Mouse (Mus musculus) heart, postnatal 36 days (tissue): ENCODE results near the gene Klhl24. TPM values are rescaled to one million over a fixed set of nuclear protein-coding genes. Genes with fewer than 3 reads are reported as not detected.
A peak's percentile ranks its signal among the peaks of the same experiment; 100 is the strongest.

Source experiments
- DNase-seq, 2 experiments: peaks; one replicate each; pipeline ENCODE4 v3.0.0; 2021 to 2022
- intact Hi-C: fragments of 180-260 bp; cut with DNase I; formaldehyde crosslinking; loops from one replicate; pipeline ENCODE4 v1.15.1; 2025
- total RNA-seq, 2 experiments: library from RNA; stranded (reverse); gene quantifications; 2 replicates each; pipeline ENCODE4 v1.2.3; 2021

The Klhl24 gene
- total RNA-seq, 2 experiments from 2014 or later: 344 to 350 TPM

GRCm38 (mm10) chr16:20130397-20130796, 33.1 kb downstream of the Klhl24 start:
- intact Hi-C loops: no loop called here
- DNase-seq: no peak

DNA sequence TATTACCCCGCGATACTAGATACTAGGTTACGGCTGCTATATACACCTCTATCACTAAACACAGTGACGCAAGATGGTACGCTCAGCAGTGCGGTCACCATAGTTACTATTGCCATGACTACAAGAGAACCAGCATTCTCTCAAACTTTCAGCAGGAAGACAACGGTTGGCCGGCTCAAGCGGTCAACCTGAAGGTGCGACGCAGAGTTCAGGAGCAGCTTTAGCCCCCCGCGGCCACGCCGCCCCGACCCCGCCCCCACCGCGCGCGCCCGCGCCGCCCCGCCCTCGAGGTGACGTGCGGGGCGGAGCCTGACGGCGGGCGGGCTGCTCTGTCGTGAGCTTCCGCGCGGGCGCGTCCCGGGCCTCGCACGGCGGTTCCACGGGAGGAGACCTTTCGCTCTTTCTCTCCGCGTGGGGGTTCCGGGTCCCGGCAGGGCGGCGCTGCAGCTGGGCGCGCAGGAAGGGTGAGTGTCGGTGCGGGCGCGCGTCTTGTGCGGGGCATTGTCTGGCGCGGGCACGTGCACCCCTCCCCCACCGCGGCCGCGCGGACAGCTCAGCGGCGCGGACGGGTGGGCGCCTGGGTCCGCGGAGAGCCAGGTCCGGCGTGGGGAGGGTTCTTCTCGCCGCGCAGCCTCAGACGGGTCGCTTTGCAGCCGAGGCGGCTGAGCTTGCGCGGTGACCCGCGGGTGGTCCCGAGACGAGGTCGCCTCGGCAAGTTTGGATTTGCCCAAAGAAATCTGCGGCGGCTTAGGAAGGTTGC, 43.6 kb downstream of the Klhl24 start, which contains the start of gene Yeats2:
TSS of gene Yeats2 (plus strand) at position 292 of the 760 bp plus-strand sequence.
- DNase-seq: peak; percentile 81 to 89
- intact Hi-C loops: loop anchor here (5.0 kb wide), 1 partner anchor 44 kb away; the partner anchor contains the start of gene Klhl24

DNA sequence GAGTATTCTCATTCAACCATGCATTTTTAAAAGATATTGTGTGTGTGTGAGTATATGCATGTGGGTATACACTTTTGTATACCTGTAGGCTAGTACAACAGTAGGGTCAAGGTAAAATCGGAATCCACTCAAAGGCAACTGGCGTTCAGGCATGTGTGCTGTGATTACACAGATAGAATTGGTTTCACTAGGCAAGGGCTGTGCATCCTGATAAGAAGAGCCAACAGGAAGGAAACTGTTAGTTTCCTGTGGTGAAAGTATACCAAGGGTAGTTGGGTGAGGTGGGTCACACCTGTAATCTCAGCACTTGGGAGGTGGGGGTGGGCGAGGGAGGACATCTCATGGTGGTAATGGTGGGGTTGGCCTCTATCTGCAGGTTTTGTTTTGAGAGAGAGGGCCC, 47.2 kb downstream of the Klhl24 start:
- no peak for DNase-seq
- intact Hi-C loops: loop anchor here (5.0 kb wide), 1 partner anchor 47 kb away; the partner anchor contains the start of gene Klhl24

- DNase-seq: no peak
- intact Hi-C loops: no loop called here
These were observed 54.6 kb downstream of the Klhl24 start for GRCm38 (mm10) chr16:20151991-20152390.

DNA sequence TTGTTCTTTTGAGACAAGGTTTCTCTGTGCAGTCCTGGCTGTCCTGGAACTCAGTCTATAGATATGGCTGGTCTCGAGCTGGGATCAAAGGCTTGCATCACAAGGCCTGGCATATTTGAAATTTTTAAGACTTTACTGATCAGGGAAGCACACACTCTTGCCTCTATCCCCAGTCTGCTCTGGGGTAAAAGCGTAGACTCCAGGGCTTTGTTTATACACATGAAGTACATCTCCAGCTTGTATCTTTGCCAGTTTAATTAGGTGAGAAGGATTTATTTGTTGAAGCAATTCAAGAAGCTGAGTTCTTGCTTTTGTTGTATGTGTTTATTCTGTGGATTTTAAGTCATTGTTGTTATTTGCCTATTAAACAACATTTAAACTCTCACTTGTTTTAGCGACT, 56.4 kb downstream of the Klhl24 start:
- intact Hi-C loops: no loop called here
- DNase-seq: no peak

DNA sequence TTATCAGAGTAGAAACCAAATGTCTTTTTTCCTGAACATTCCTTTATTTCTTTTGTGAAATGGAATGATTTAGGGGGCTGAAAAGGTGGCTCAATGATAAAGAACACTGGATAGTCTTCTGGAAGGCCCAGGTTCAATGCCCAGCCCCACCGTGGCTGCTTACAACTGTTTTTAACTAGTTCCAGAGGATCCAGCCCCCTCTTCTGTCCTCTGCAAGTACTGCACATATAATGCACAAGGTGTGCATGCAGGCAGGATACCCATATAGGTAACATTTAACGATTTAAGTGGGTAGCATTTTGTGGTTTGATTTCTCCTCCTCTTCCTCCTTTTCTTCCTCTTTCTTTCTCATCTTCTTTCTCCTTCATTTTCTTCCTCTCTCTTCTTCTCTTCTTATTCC, 62.8 kb downstream of the Klhl24 start:
- DNase-seq: no peak
- intact Hi-C loops: no loop called here

GRCm38 (mm10) chr16:20169071-20169470, 71.7 kb downstream of the Klhl24 start:
- no peak for DNase-seq
- intact Hi-C loops: no loop called here

GRCm38 (mm10) chr16:20169471-20170106, 72.2 kb downstream of the Klhl24 start:
- peak in 1 of 2 experiments; percentile 5 for DNase-seq
- intact Hi-C loops: no loop called here

Other genes starting within 250 kb of the Klhl24 start
- gene Klhl6, start 114.5 kb upstream of the Klhl24 start, total RNA-seq: 1 to 10 TPM; 5.3 to 6.3 TPM
- 10 to 100 TPM; 10.3 to 12.3 TPM for gene Yeats2, start 43.5 kb downstream of the Klhl24 start, total RNA-seq
- 1 to 10 TPM; 1.3 to 1.5 TPM for gene Map6d1, start 143.8 kb downstream of the Klhl24 start, total RNA-seq
- 10 to 100 TPM; 85.2 to 87.5 TPM for gene Parl, start 204.8 kb downstream of the Klhl24 start, total RNA-seq
- gene Cyp2ab1, start 227.9 kb downstream of the Klhl24 start, total RNA-seq: 1 to 10 TPM in 1 of 2 experiments, under 1 TPM in 1; 0.89 to 1.6 TPM